Mouse (Mus musculus): Measurements from ENCODE around the gene Mri1. TPM values are rescaled to one million over a fixed set of nuclear protein-coding genes. Genes with fewer than 3 reads are reported as not detected.

Gene Mri1
- polyA plus RNA-seq, 1 experiment from 2014 or later: 62.6 TPM

- peaks cover 8% of the 10 kb centered on the region for H3K4me1 ChIP-seq
- no peak overlapping the region for H3K4me3 ChIP-seq (replicated peaks)
- no peak overlapping the region for H3K9ac ChIP-seq
- no peaks in the 10 kb centered on the region for H3K9me3 ChIP-seq (replicated peaks)
- no peaks in the 10 kb centered on the region for H3K27me3 ChIP-seq
- no peak overlapping the region for H3K27ac ChIP-seq (replicated peaks)
- H3K4me2 ChIP-seq (replicated peaks): no peak overlapping the region
- no peaks in the 10 kb centered on the region for H3K36me3 ChIP-seq
- 76% methylated on average over 4 of the region's 4 CpGs for WGBS
- ATAC-seq (ENCODE audit: insufficient number of reproducible peaks, low FRiP score, low TSS enrichment, low read depth): no peak
Measured at GRCm38 (mm10) chr8:84272302-84272701, 15.2 kb upstream of the Mri1 start.

GRCm38 (mm10) chr8:84269950-84270773 lies 13.0 kb upstream of the Mri1 start, which contains the start of gene Ccdc130:
Gene Ccdc130, minus strand, starts transcription at chr8:84270380.
- Histone ChIP-seq H3K27me3 (no peaks in the 10 kb centered on the region), H3K4me1 (peaks cover 8% of the 10 kb centered on the region), H3K4me2 (replicated peaks) (peak within 1 kb of the TSS; percentile 77), H3K27ac (replicated peaks) (peak within 1 kb of the TSS; percentile 66; the same call in 1 of the 2 replicates), H3K36me3 (peaks cover 18% of the 10 kb centered on the region), H3K4me3 (replicated peaks) (peak within 1 kb of the TSS; percentile 94), H3K9me3 (replicated peaks) (no peaks in the 10 kb centered on the region), H3K9ac (peak within 1 kb of the TSS; percentile 84)
- WGBS: under 1% methylated on average over 44 of the region's 44 CpGs
- peak; percentile 100 for ATAC-seq (ENCODE audit: insufficient number of reproducible peaks, low FRiP score, low TSS enrichment, low read depth)

GRCm38 (mm10) chr8:84261098-84261497 lies 4.0 kb upstream of the Mri1 start:
- H3K4me3 ChIP-seq (replicated peaks): no peak overlapping the region
- WGBS: 93% methylated on average over 4 of the region's 4 CpGs
- H3K4me2 ChIP-seq (replicated peaks): no peak overlapping the region
- H3K9me3 ChIP-seq (replicated peaks): no peaks in the 10 kb centered on the region
- H3K36me3 ChIP-seq: peaks cover 73% of the 10 kb centered on the region
- no peak for ATAC-seq (ENCODE audit: insufficient number of reproducible peaks, low FRiP score, low TSS enrichment, low read depth)
- H3K27me3 ChIP-seq: no peaks in the 10 kb centered on the region
- H3K27ac ChIP-seq (replicated peaks): no peak overlapping the region
- no peak overlapping the region for H3K9ac ChIP-seq
- H3K4me1 ChIP-seq: peaks cover 16% of the 10 kb centered on the region

DNA sequence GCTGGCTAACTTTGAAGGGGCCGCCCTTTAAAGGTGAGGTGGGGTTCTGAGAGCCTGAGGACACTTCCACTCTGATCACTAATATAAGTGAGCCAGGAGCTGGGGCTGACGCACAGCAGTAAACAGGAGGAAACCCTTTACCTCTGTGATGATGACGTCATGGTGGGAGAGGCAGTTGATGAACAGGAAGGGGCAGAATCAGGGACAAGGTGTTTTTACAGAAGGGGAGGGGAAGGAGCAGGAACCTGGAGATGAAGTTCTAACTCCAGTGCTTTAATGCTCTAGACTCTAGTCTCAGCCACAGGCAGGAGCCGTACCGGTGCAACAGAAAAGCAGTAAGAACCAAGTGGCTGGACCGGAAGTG lies 686 bp downstream of the Mri1 start:
- Histone ChIP-seq H3K4me1 (peaks cover 20% of the 10 kb centered on the region), H3K9ac (peak overlapping the region; percentile 74), H3K9me3 (replicated peaks) (no peaks in the 10 kb centered on the region), H3K36me3 (peaks cover 70% of the 10 kb centered on the region), H3K4me3 (replicated peaks) (peak overlapping the region; percentile 69), H3K27ac (replicated peaks) (peak overlapping the region; percentile 90), H3K4me2 (replicated peaks) (peak overlapping the region; percentile 88), H3K27me3 (no peaks in the 10 kb centered on the region)
- WGBS: 11% methylated on average over 6 of the region's 6 CpGs
- 0 out of 2 replicates have a peak, but pooled peaks have one; percentile 2 for ATAC-seq (ENCODE audit: insufficient number of reproducible peaks, low FRiP score, low TSS enrichment, low read depth)

GRCm38 (mm10) chr8:84255858-84256257 lies 1.3 kb downstream of the Mri1 start:
- peak overlapping the region; percentile 90; the same call in 1 of the 2 replicates for H3K27ac ChIP-seq (replicated peaks)
- peaks cover 70% of the 10 kb centered on the region for H3K36me3 ChIP-seq

GRCm38 (mm10) chr8:84249257-84250170 lies 7.6 kb downstream of the Mri1 start, which contains the start of gene D8Ertd738e:
Gene D8Ertd738e, minus strand, starts transcription at chr8:84249719.
- no peaks in the 10 kb centered on the region for H3K27me3 ChIP-seq
- H3K27ac ChIP-seq (replicated peaks): peak within 1 kb of the TSS; percentile 87
- H3K4me2 ChIP-seq (replicated peaks): peak within 1 kb of the TSS; percentile 58
- WGBS: 2% methylated on average over 52 of the region's 52 CpGs
- ATAC-seq (ENCODE audit: insufficient number of reproducible peaks, low FRiP score, low TSS enrichment, low read depth): peak; percentile 91
- peak within 1 kb of the TSS; percentile 90 for H3K9ac ChIP-seq
- H3K36me3 ChIP-seq: peaks cover 68% of the 10 kb centered on the region
- H3K4me1 ChIP-seq: 0 out of 2 replicates have a peak, but pooled peaks cover 3% of the 10 kb centered on the region
- H3K4me3 ChIP-seq (replicated peaks): peak within 1 kb of the TSS; percentile 96
- H3K9me3 ChIP-seq (replicated peaks): no peaks in the 10 kb centered on the region

More at GRCm38 (mm10) chr8:84255858-84256257, 1.3 kb downstream of the Mri1 start:
- WGBS: 69% methylated on average over 3 of the region's 3 CpGs
- ATAC-seq (ENCODE audit: insufficient number of reproducible peaks, low FRiP score, low TSS enrichment, low read depth): no peak
- Histone ChIP-seq H3K27me3 (no peaks in the 10 kb centered on the region), H3K4me3 (replicated peaks) (peak overlapping the region; percentile 69), H3K4me2 (replicated peaks) (peak overlapping the region; percentile 88), H3K9me3 (replicated peaks) (no peaks in the 10 kb centered on the region), H3K4me1 (peaks cover 20% of the 10 kb centered on the region), H3K9ac (0 out of 2 replicates have a peak overlapping the region, but pooled peaks have one; percentile 74)

- no peak overlapping the region for H3K27ac ChIP-seq (replicated peaks)
- H3K4me2 ChIP-seq (replicated peaks): no peak overlapping the region
- ATAC-seq (ENCODE audit: insufficient number of reproducible peaks, low FRiP score, low TSS enrichment, low read depth): no peak
- H3K9ac ChIP-seq: no peak overlapping the region
- peaks cover 27% of the 10 kb centered on the region for H3K36me3 ChIP-seq
- WGBS: 43% methylated on average over 2 of the region's 2 CpGs
- no peak overlapping the region for H3K4me3 ChIP-seq (replicated peaks)
- H3K27me3 ChIP-seq: no peaks in the 10 kb centered on the region
- H3K4me1 ChIP-seq: 0 out of 2 replicates have a peak, but pooled peaks cover 6% of the 10 kb centered on the region
- no peaks in the 10 kb centered on the region for H3K9me3 ChIP-seq (replicated peaks)
Measured at GRCm38 (mm10) chr8:84241821-84242220, 15.3 kb downstream of the Mri1 start.

DNA sequence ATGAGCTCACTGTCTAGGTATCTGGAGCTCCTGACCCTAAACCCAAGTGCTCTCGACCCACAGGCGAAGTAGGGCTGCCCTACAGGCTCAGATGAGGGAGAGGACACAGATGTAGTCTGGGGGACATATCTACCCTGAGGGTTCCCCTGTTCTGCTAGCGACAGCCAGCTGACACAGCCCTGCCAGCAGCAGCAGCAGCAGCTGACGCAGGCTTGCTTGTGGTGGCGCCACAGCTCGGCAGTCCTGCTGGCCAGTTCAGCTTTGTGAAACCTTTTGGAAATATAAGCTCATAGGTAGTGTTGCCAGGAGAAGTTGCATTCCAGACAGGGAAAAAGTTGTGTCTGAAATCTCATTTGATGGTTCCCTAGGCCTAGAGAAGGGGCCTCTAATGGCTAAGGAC lies 16.0 kb downstream of the Mri1 start:
- no peaks in the 10 kb centered on the region for H3K9me3 ChIP-seq (replicated peaks)
- ATAC-seq (ENCODE audit: insufficient number of reproducible peaks, low FRiP score, low TSS enrichment, low read depth): no peak
- no peak overlapping the region for H3K9ac ChIP-seq
- no peak overlapping the region for H3K27ac ChIP-seq (replicated peaks)
- no peaks in the 10 kb centered on the region for H3K27me3 ChIP-seq
- 56% methylated on average over 6 of the region's 6 CpGs for WGBS
- H3K4me1 ChIP-seq: peaks cover 7% of the 10 kb centered on the region; the same call in 1 of the 2 replicates
- no peak overlapping the region for H3K4me3 ChIP-seq (replicated peaks)
- peaks cover 20% of the 10 kb centered on the region for H3K36me3 ChIP-seq
- H3K4me2 ChIP-seq (replicated peaks): no peak overlapping the region

DNA sequence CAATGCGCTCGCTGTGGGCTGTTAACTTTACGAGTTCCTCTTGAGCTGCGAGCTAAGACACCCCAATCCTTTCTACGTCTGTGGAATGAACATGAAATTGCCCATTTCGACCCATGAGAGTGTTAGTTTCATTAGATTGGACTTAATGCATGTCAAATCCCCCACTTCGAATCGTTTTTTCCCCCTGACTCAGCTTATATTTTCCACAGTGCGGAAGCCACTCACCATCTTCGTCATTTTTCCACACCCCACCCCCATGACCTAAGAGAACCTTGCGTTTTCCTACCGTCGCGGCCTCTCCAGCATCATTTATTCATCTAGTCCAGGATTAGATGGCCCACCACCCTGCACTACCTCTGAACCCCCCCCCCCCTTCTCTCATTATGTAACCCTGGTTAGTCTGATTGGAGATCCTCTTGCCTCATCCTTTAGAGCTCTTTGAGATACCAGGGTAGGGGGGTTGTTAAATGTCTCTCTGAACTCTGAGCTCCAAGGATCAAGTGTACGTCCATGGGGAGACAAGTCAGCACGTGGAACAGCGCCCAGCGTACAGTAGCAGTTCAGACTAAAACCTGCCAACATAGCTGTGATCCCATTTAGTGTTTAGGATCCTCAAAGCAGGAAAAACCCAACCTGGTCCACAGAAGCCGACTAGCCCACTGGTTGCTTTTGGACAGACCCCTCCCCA lies 19.4 kb downstream of the Mri1 start:
- Histone ChIP-seq H3K27me3 (no peaks in the 10 kb centered on the region), H3K9me3 (replicated peaks) (no peaks in the 10 kb centered on the region), H3K9ac (peak overlapping the region; percentile 63), H3K4me2 (replicated peaks) (peak overlapping the region; percentile 68), H3K27ac (replicated peaks) (peak overlapping the region; percentile 93), H3K36me3 (peaks cover 22% of the 10 kb centered on the region), H3K4me1 (peaks cover 24% of the 10 kb centered on the region), H3K4me3 (replicated peaks) (peak overlapping the region; percentile 80)
- 11% methylated on average over 19 of the region's 19 CpGs for WGBS
- ATAC-seq (ENCODE audit: insufficient number of reproducible peaks, low FRiP score, low TSS enrichment, low read depth): no peak

- Histone ChIP-seq H3K27ac (replicated peaks) (peak within 1 kb of the TSS; percentile 93), H3K4me1 (peaks cover 24% of the 10 kb centered on the region), H3K4me2 (replicated peaks) (peak within 1 kb of the TSS; percentile 68), H3K9me3 (replicated peaks) (no peaks in the 10 kb centered on the region), H3K9ac (peak within 1 kb of the TSS; percentile 94), H3K36me3 (peaks cover 29% of the 10 kb centered on the region), H3K4me3 (replicated peaks) (peak within 1 kb of the TSS; percentile 80), H3K27me3 (no peaks in the 10 kb centered on the region)
- ATAC-seq (ENCODE audit: insufficient number of reproducible peaks, low FRiP score, low TSS enrichment, low read depth): peak; percentile 98
- under 1% methylated on average over 35 of the region's 35 CpGs for WGBS
Measured at GRCm38 (mm10) chr8:84236998-84237473, 20.1 kb downstream of the Mri1 start, which contains the start of gene Zswim4. Gene Zswim4, minus strand, starts transcription at chr8:84237055.

All from embryonic facial prominence, embryonic 15.5 days (tissue).